Mouse (Mus musculus) hindlimb bud, embryonic 11.5 days (tissue): ENCODE measurements around the gene Eef2.
"Not testable (repeated sequence)": the region's sequence is repeated elsewhere in the genome, so short reads cannot be mapped to it uniquely, and the experiment has no call there.

Source experiments
- DNase-seq: peaks from one replicate; pipeline ENCODE4 v3.0.0-alpha.2; 2012; ENCODE audit warnings: low read depth, low spot score; ENCODE audit errors: extremely low spot score

Eef2 gene

DNA sequence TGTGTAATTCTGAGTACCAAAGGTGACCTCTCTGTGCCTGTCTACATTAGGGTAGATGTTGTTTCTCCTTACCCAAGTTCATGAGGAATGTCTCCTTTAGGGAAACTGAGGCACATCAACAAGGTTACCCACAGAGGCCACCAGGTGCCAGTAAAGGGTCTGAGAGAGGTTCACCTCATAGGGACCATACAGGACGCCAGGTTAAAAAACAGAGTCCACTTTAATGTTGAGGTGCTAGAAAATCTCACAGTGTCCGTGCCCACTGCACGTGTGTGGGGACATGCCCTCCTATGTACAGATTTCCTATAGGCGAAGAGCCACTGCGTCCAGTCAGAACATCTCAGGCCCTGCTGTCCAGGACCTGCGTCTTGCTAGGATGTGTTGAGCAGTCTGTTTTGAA lies 22.6 kb downstream of the Eef2 start:
- no peak for DNase-seq

- DNase-seq: no peak
Measured at GRCm38 (mm10) chr10:81200141-81200540, 23.7 kb downstream of the Eef2 start.

GRCm38 (mm10) chr10:81200605-81201287 lies 24.3 kb downstream of the Eef2 start:
- no peak for DNase-seq

DNA sequence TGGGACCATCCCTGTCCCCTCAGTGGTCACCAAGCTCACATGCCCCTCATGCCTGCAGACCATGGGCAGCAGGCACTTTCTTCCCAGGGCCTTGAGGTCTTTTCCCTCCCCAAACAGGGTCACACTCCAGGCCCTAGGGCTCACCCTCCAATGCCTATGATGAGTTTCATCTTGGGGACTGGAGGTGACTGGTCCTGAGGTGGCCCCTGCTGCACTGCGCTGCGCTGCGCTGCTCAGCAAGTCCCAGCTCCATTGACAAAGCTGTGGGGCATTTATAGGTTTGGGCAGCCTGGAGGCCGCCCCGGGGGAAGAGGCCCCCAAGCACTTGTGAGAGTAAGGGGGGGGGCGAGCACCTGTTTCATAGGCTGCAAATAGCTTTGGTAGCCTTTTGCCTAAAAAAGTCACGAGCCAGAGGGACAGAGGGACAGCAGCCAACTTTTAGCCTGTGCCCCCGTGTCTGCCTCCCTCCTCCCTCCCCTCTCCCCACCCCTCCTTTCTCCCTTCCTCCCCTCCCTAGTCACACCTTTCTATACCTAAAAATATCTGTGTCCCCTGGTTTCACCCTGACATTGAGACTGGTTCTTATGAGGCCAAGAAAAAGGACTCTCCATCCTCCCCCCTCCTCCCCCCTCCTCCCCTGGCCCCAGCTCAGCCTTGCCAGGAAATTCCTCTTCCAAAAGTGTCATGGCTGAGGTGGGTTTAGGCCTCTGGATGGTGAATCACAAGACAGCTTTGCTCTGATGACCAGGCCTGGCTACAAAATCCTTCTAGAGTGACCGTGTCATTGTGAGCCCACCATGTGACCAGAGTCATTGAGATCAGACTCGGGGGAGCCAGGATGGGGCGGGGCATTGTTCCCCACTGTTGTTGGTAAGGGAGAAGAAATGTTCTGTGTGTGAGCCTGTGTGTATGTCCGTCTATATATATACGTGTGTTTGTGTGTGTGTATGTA lies 25.7 kb downstream of the Eef2 start, which contains the start of gene Nmrk2:
Gene Nmrk2, minus strand, starts transcription at position 245 of the 952 bp plus-strand sequence.
- no peak for DNase-seq

DNA sequence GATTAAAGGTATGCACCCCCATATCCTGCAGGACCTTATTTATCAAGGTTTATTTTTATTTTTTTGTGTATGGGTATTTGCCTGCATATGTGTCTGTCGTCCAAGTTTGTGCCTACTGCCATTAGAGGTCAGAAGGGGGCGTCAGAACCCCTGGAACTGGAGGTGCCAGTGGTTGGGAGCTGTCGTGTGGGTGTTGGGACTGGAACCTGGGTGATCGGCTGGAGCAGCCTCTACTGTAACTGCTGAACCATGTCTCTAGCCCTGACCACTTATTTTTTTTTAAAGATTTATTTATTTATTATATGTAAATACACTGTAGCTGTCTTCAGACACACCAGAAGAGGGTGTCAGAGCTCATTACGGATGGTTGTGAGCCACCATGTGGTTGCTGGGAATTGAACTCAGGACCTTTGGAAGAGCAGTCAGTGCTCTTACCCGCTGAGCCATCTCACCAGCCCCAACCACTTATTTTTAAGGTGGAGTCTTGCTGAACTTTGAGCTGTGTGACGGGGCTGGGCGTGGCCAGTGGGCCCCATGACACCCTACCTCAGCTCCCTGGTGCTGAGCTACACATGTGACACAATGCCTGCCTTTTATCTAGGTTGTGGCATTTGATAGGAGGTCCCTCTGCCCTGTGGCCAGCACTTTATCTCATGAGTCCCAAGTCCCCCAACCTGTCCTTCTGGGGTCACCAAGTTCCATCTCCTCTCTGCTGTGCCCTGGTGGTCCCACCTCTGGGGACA lies 26.7 kb downstream of the Eef2 start:
- no peak for DNase-seq

- no peak for DNase-seq
Measured at GRCm38 (mm10) chr10:81204137-81204536, 27.7 kb downstream of the Eef2 start.

- DNase-seq: no peak
Measured at GRCm38 (mm10) chr10:81210154-81210553, 33.7 kb downstream of the Eef2 start.

- DNase-seq: no peak
Measured at GRCm38 (mm10) chr10:81216260-81216659, 39.8 kb downstream of the Eef2 start.

GRCm38 (mm10) chr10:81216810-81217209 lies 40.4 kb downstream of the Eef2 start:
- no peak for DNase-seq

GRCm38 (mm10) chr10:81217267-81217666 lies 40.8 kb downstream of the Eef2 start:
- DNase-seq: not testable (repeated sequence)

- DNase-seq: no peak
Measured at GRCm38 (mm10) chr10:81217964-81218363, 41.5 kb downstream of the Eef2 start.

DNA sequence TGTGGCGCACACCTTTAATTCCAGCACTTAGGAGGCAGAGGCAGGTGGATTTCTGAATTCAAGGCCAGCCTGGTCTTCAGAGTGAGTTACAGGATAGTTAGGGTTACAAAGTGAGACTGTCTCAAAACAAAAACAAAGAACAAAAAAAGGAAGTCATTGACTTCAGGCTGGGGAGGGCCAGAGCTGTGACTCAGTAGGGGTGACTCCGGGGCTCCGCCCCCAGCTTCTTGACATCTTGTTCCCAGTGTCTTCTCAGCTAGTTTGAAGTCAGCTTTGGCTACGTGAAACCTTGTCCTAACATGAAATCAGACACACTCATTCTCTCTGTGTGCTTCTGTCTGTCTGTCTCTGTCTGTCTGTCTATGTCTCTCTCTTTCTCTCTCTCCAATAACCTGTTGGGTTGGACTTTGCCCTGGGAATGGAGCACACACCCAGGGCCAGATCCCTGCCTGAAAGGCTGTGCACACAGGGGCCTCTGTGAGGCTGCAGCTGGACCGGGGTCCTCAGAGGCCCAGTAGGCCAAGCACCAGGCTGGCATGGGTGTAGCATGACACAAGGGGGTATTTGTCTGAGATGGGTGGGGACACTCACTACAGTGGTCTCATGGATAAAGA lies 45.1 kb downstream of the Eef2 start:
- DNase-seq: no peak

DNA sequence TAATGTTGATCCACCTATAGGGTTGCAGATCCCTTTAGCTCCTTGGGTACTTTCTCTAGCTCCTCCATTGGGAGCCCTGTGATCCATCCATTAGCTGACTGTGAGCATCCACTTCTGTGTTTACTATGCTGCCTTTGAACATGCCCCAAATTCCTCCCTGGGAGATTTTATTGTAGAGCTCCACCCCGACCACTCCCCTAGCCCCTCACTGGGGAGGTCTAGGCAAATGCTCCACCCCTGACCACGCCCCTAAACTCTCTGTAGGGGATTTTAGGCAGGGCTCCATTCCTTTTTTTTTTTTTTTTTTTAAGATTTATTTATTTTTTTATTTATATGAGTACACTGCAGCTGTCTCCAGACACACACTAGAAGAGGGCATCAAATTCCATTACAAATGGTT lies 47.3 kb downstream of the Eef2 start:
- not testable (repeated sequence) for DNase-seq

- DNase-seq: no peak
Measured at GRCm38 (mm10) chr10:81229735-81230437, 53.5 kb downstream of the Eef2 start.

- no peak for DNase-seq
Measured at GRCm38 (mm10) chr10:81230438-81231332, 54.3 kb downstream of the Eef2 start, which contains the start of gene Atcay. Gene Atcay (minus strand): TSS chr10:81230833.

GRCm38 (mm10) chr10:81231436-81231835 lies 55.0 kb downstream of the Eef2 start:
- DNase-seq: no peak
